Mouse (Mus musculus): Measurements from ENCODE around the gene Ptges2. TPM values are rescaled to one million over a fixed set of nuclear protein-coding genes. Genes with fewer than 3 reads are reported as not detected.

The Ptges2 gene
- 12.9 and 16.2 TPM in 2 replicates for polyA plus RNA-seq (2012; rRNA removed)

GRCm38 (mm10) chr2:32395484-32395945 lies at the start of gene Ptges2:
Gene Ptges2, plus strand, starts transcription at chr2:32395896.

GRCm38 (mm10) chr2:32352151-32353006 lies 43.3 kb upstream of the Ptges2 start, which contains the start of gene Ciz1:
Gene Ciz1, plus strand, starts transcription at chr2:32352327.

GRCm38 (mm10) chr2:32353007-32353542 lies 42.6 kb upstream of the Ptges2 start, which contains the start of gene Dnm1:
Gene Dnm1, minus strand, starts transcription at chr2:32353338.

GRCm38 (mm10) chr2:32381775-32382223 lies 13.9 kb upstream of the Ptges2 start, which contains the start of gene 1110008P14Rik:
Gene 1110008P14Rik, minus strand, starts transcription at chr2:32381938.

GRCm38 (mm10) chr2:32387706-32388490 lies 7.8 kb upstream of the Ptges2 start, which contains the start of gene Lcn2:
Gene Lcn2, minus strand, starts transcription at chr2:32388252.

GRCm38 (mm10) chr2:32449761-32450754 lies 54.4 kb downstream of the Ptges2 start, which contains the start of gene Naif1:
Gene Naif1, plus strand, starts transcription at chr2:32450457.

GRCm38 (mm10) chr2:32450881-32451844 lies 55.5 kb downstream of the Ptges2 start, which contains the start of gene Slc25a25:
Gene Slc25a25, minus strand, starts transcription at chr2:32451445.

Other genes starting within 250 kb of the Ptges2 start
- 5.2 and 7.0 TPM in 2 replicates for gene Prrc2b, start 244.8 kb upstream of the Ptges2 start, polyA plus RNA-seq (2012; rRNA removed)
- gene Pomt1, start 159.3 kb upstream of the Ptges2 start, polyA plus RNA-seq (2012; rRNA removed) = 6.8 and 7.8 TPM in 2 replicates
- gene Uck1, start 135.7 kb upstream of the Ptges2 start, polyA plus RNA-seq (2012; rRNA removed) = 27.8 and 31.9 TPM in 2 replicates
- 13.3 and 15.8 TPM in 2 replicates for gene Golga2, start 108.5 kb upstream of the Ptges2 start, polyA plus RNA-seq (2012; rRNA removed)
- gene Swi5, start 107.8 kb upstream of the Ptges2 start, polyA plus RNA-seq (2012; rRNA removed) = 145 and 146 TPM in 2 replicates
- 31.1 and 42.1 TPM in 2 replicates for gene Ciz1, start 43.6 kb upstream of the Ptges2 start, polyA plus RNA-seq (2012; rRNA removed)
- gene Dnm1, start 42.6 kb upstream of the Ptges2 start, polyA plus RNA-seq (2012; rRNA removed) = 1.2 and 1.3 TPM in 2 replicates
- 24.7 and 29.9 TPM in 2 replicates for gene 1110008P14Rik, start 14.0 kb upstream of the Ptges2 start, polyA plus RNA-seq (2012; rRNA removed)
- 493 and 623 TPM in 2 replicates for gene Lcn2, start 7.6 kb upstream of the Ptges2 start, polyA plus RNA-seq (2012; rRNA removed)
- 1.2 TPM in 2 replicates for gene Naif1, start 54.6 kb downstream of the Ptges2 start, polyA plus RNA-seq (2012; rRNA removed)
- 15.8 and 20.5 TPM in 2 replicates for gene Slc25a25, start 55.5 kb downstream of the Ptges2 start, polyA plus RNA-seq (2012; rRNA removed)
- gene Fam102a, start 139.4 kb downstream of the Ptges2 start, polyA plus RNA-seq (2012; rRNA removed) = 3.1 and 3.4 TPM in 2 replicates
- gene Dpm2, start 175.0 kb downstream of the Ptges2 start, polyA plus RNA-seq (2012; rRNA removed) = 45.1 and 48.7 TPM in 2 replicates
- gene Pip5kl1, start 178.9 kb downstream of the Ptges2 start, polyA plus RNA-seq (2012; rRNA removed) = 0.04 and 0.07 TPM in 2 replicates
- gene 9430097D07Rik, start 179.8 kb downstream of the Ptges2 start, polyA plus RNA-seq (2012; rRNA removed) = not detected in 2 replicates
- gene St6galnac4, start 191.2 kb downstream of the Ptges2 start, polyA plus RNA-seq (2012; rRNA removed) = 4.1 TPM in 2 replicates
- 24.2 and 25.0 TPM in 2 replicates for gene St6galnac6, start 203.8 kb downstream of the Ptges2 start, polyA plus RNA-seq (2012; rRNA removed)
- 0.37 and 0.62 TPM in 2 replicates for gene Ak1, start 225.9 kb downstream of the Ptges2 start, polyA plus RNA-seq (2012; rRNA removed)

Measured in liver, embryonic 18 days (tissue).